ENCODE assay signal across 9 mouse cellular contexts in the genomic region with DNA sequence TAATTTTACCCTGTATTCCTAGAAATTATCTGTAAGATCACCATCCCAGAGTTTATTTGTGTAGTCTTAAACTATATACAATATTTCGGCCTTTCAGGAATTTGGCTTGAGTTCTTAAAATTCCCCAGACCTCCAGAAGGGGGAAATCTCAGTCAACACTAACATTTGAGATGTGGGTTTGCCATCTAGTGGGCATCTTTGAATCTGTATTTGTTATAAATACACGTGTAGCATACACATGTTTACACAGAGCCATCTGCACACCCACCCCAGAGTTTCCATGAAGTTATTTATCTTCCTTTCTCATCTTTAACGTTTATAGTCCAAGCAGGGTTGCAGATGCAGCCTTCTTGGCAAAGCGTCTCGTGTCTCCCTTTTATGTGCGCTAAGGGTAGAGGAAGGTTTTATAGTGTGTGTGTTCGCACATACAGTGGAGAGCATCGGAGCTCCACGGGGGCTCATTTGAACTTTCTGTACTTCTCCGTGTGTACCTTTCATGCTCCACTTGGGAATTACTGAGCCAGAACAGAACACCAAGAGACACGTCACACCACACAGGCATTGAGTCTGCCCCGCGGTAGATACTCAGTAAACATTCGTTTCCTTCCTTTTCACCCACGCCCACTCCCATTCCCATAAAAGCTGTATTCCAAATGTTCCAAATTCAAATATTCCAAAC. TPM values are rescaled to one million over a fixed set of nuclear protein-coding genes. Genes with fewer than 3 reads are reported as not detected.
DNase-seq lines count a peak whose midpoint lies in the region; ATAC-seq and TF ChIP-seq lines count a peak whose summit lies in the region.
"Had no signal": no experiment of that assay in that cellular context is flagged by ENCODE, and none has a peak within 500 bp of the region (broad histone marks: within the 10 kb centered on the region; RNA-seq: fewer than 3 reads in every experiment).

No protein-coding gene starts in this region.

- H3K4me3 ChIP-seq in kidney, adult 2 months (ENCODE audit: insufficient read depth, low read depth, low read length), result 0 out of 2 replicates have a peak overlapping the region, but pooled peaks have one; percentile 10
- H3K4me3 ChIP-seq in cortical plate, adult 2 months (ENCODE audit: insufficient read depth, low read length), result peak overlapping the region; percentile 10; the same call in 1 of the 2 replicates
- H3K4me3 ChIP-seq in hindbrain, embryonic 16.5 days (ENCODE audit: low read length), result no peak overlapping the region
- H3K4me3 ChIP-seq: myocyte had no signal

- no peaks in the 10 kb centered on the region for H3K9me3 ChIP-seq in hindbrain, embryonic 16.5 days (ENCODE audit: control insufficient read depth, low read length)

- H3K4me1 ChIP-seq in kidney, adult 2 months (ENCODE audit: control insufficient read depth, insufficient read depth, low read length), result no peaks in the 10 kb centered on the region
- no peaks in the 10 kb centered on the region for H3K4me1 ChIP-seq in cortical plate, adult 2 months (ENCODE audit: control insufficient read depth, insufficient read depth, low read length)
- no peaks in the 10 kb centered on the region for H3K4me1 ChIP-seq in hindbrain, embryonic 16.5 days (ENCODE audit: control insufficient read depth, insufficient read depth, low read depth, low read length)

- peak; percentile 81 for ATAC-seq in CD4-positive, CD25-positive, alpha-beta regulatory T cell, adult 4 months
- ATAC-seq in hindbrain, embryonic 16.5 days, result peak; percentile 79
- peak; percentile 77 for ATAC-seq in megakaryocyte, adult 5-6 weeks (ENCODE audit: poor library complexity, severe bottlenecking)

- no peaks in the 10 kb centered on the region for H3K36me3 ChIP-seq in kidney, adult 2 months (ENCODE audit: control insufficient read depth, insufficient read depth, low read length)
- no peaks in the 10 kb centered on the region for H3K36me3 ChIP-seq in hindbrain, embryonic 16.5 days (ENCODE audit: control insufficient read depth, insufficient read depth, low read length)

- H3K27ac ChIP-seq in kidney, adult 2 months (ENCODE audit: insufficient read depth, low read depth, low read length), result no peak overlapping the region
- no peak overlapping the region for H3K27ac ChIP-seq in cortical plate, adult 2 months (ENCODE audit: insufficient read depth, low read length)
- H3K27ac ChIP-seq in hindbrain, embryonic 16.5 days (ENCODE audit: low read depth, low read length), result no peak overlapping the region

- H3K27me3 ChIP-seq in kidney, adult 2 months (replicated peaks; ENCODE audit: control insufficient read depth, insufficient read depth, low read length), result no peaks in the 10 kb centered on the region
- H3K27me3 ChIP-seq in hindbrain, embryonic 16.5 days (replicated peaks; ENCODE audit: control insufficient read depth, insufficient read depth, low read length), result no peaks in the 10 kb centered on the region; the same call in 1 of the 2 replicates

- peak; percentile 72 for DNase-seq in kidney, adult 2 months
- DNase-seq in kidney, adult 8-10 months, result no peak
- no peak for DNase-seq in gastrocnemius, postnatal 25 days
- no peak for DNase-seq in gastrocnemius, postnatal 10 days

- no peak for TF ChIP-seq CTCF in kidney, adult 2 months (conservative IDR thresholded peaks at IDR 0.05; ENCODE audit: insufficient read depth, insufficient read length, low read depth, low read length)
- TF ChIP-seq CTCF in cortical plate, adult 2 months (IDR thresholded peaks at IDR 0.05; ENCODE audit: extremely low read depth, insufficient read depth, low read length), result peak; percentile 54; the same call in 1 of the 2 replicates

- H3K4me2 ChIP-seq in hindbrain, embryonic 16.5 days (ENCODE audit: low read length), result peak overlapping the region; percentile 3; the same call in 1 of the 2 replicates

- H3K9ac ChIP-seq in hindbrain, embryonic 16.5 days (ENCODE audit: low read depth, low read length), result no peak overlapping the region; the same call in 1 of the 2 replicates

- no peak for TF ChIP-seq POLR2A in kidney, adult 2 months (IDR thresholded peaks at IDR 0.05; ENCODE audit: low read depth, low read length)
- TF ChIP-seq POLR2A in cortical plate, adult 2 months (IDR thresholded peaks at IDR 0.05; ENCODE audit: extremely low read depth, insufficient read depth, low read length), result no peak

- 15% methylated on average over 15 of the region's 15 CpGs for WGBS in kidney, adult 2 months
- 62% methylated on average over 15 of the region's 15 CpGs for WGBS in hindbrain, embryonic 16.5 days

RNA-seq across cellular contexts. Expression of a gene that starts 12.3 kb away (rescaled TPM):
- polyA plus RNA-seq in kidney, adult 2 months (2012; rRNA removed), result 5.0 and 5.4 TPM in 2 replicates
- 1 to 10 TPM; 8.7 to 9.2 TPM for polyA plus RNA-seq in CD4-positive, CD25-positive, alpha-beta regulatory T cell, adult 4 months (2017; shearing (Covaris generic))
- 19.3 and 23.0 TPM in 2 replicates for polyA plus RNA-seq in cortical plate, adult 2 months (2012; rRNA removed)
- 38.3 and 40.3 TPM in 2 replicates for polyA plus RNA-seq in hindbrain, embryonic 16.5 days (2015; fragmentation: Nextera tagmentation; extraction: Ambion mirVana)
- total RNA-seq in megakaryocyte, adult 5-6 weeks (2015), result 12.2 and 20.8 TPM in 2 replicates
- total RNA-seq in megakaryocyte, adult 5-6 weeks (2017), result 21.4 and 26.2 TPM in 2 replicates
- total RNA-seq in gastrocnemius, postnatal 25 days (2021), result 1 to 10 TPM; 4.0 to 4.4 TPM
- total RNA-seq in gastrocnemius, postnatal 10 days (2021), result 1 to 10 TPM; 5.5 to 5.7 TPM

RNA-seq across cellular contexts. Expression of a gene that starts 16.7 kb away (rescaled TPM):
- polyA plus RNA-seq in kidney, adult 2 months (2012; rRNA removed), result 5.8 and 6.9 TPM in 2 replicates
- 10 to 100 TPM; 21.5 to 26.4 TPM for polyA plus RNA-seq in CD4-positive, CD25-positive, alpha-beta regulatory T cell, adult 4 months (2017; shearing (Covaris generic))
- polyA plus RNA-seq in cortical plate, adult 2 months (2012; rRNA removed), result 10.3 and 10.4 TPM in 2 replicates
- polyA plus RNA-seq in hindbrain, embryonic 16.5 days (2015; fragmentation: Nextera tagmentation; extraction: Ambion mirVana), result 4.5 and 6.7 TPM in 2 replicates
- total RNA-seq in megakaryocyte, adult 5-6 weeks (2015), result 20.4 and 21.4 TPM in 2 replicates
- 10.0 and 14.6 TPM in 2 replicates for total RNA-seq in megakaryocyte, adult 5-6 weeks (2017)
- total RNA-seq in gastrocnemius, postnatal 25 days (2021), result 10 to 100 TPM; 11.9 to 14.7 TPM
- total RNA-seq in gastrocnemius, postnatal 10 days (2021), result 10 to 100 TPM; 22.1 to 28.5 TPM
